Mouse (Mus musculus) spleen, postnatal 10 days (tissue): ENCODE measurements around the gene Gucy2g.
"Not testable (repeated sequence)": the region's sequence is repeated elsewhere in the genome, so short reads cannot be mapped to it uniquely, and the experiment has no call there.

Source experiments
- DNase-seq, 2 experiments: peaks; one replicate each; pipeline ENCODE4 v3.0.0; 2021 to 2022; ENCODE audit warnings: low spot score in 2 of 2

Gucy2g gene

GRCm38 (mm10) chr19:55164162-55164561, 76.9 kb downstream of the Gucy2g start:
- no peak for DNase-seq

- DNase-seq = no peak
These were observed 78.8 kb downstream of the Gucy2g start for GRCm38 (mm10) chr19:55162271-55162670.

GRCm38 (mm10) chr19:55159826-55160225, 81.2 kb downstream of the Gucy2g start:
- DNase-seq = no peak

- DNase-seq = no peak
These were observed 82.4 kb downstream of the Gucy2g start for GRCm38 (mm10) chr19:55158606-55159005.

GRCm38 (mm10) chr19:55157029-55157428, 84.0 kb downstream of the Gucy2g start:
- DNase-seq = no peak

- DNase-seq = no peak
These were observed 88.1 kb downstream of the Gucy2g start for GRCm38 (mm10) chr19:55152983-55153382.

- not testable (repeated sequence) for DNase-seq
These were observed 88.8 kb downstream of the Gucy2g start for GRCm38 (mm10) chr19:55152274-55152673.

- DNase-seq = no peak
These were observed 91.4 kb downstream of the Gucy2g start for GRCm38 (mm10) chr19:55149646-55150045.

GRCm38 (mm10) chr19:55148109-55148508, 92.9 kb downstream of the Gucy2g start:
- no peak for DNase-seq
